Mouse (Mus musculus) olfactory bulb, adult 2 months (tissue): ENCODE measurements around the gene Il4. TPM values are rescaled to one million over a fixed set of nuclear protein-coding genes. Genes with fewer than 3 reads are reported as not detected.
A peak's percentile ranks its signal among the peaks of the same experiment; 100 is the strongest.

Experiments
- H3K27ac ChIP-seq: fragments of 200-500 bp; 2 replicates; pipeline ENCODE4 v1.5.1; 2012; ENCODE audit warnings: low read depth, low read length; ENCODE audit not compliant: insufficient read depth
- H3K4me1 ChIP-seq: fragments of 200-500 bp; 2 replicates; pipeline ENCODE4 v1.6.1; 2012; ENCODE audit warnings: low read length; ENCODE audit not compliant: control insufficient read depth, insufficient read depth
- H3K4me3 ChIP-seq: fragments of 200-500 bp; 2 replicates; pipeline ENCODE4 v1.5.1; 2012; ENCODE audit warnings: mild to moderate bottlenecking, low read depth, low read length, moderate library complexity; ENCODE audit not compliant: insufficient read depth
- CTCF ChIP-seq: fragments of 200-500 bp; IDR thresholded peaks from 2 replicates; pipeline ENCODE4 v1.5.1; 2012; ENCODE audit warnings: low read depth, mild to moderate bottlenecking, low read length, moderate library complexity; ENCODE audit not compliant: insufficient read depth
- POLR2A ChIP-seq: fragments of 200-500 bp; IDR thresholded peaks from 2 replicates; pipeline ENCODE4 v1.6.1; 2012; ENCODE audit warnings: mild to moderate bottlenecking, low read depth, low read length, moderate library complexity; ENCODE audit not compliant: insufficient read depth
- WGBS: fragments of 180-500 bp; shearing (Covaris S2); methylation state at CpG from one replicate; pipeline ENCODE4 v1.1.7; 2018; 5-methylcytosine and 5-hydroxymethylcytosine counted together
- polyA plus RNA-seq: library from polyadenylated mRNA; stranded (reverse); fragments of >200 nt; gene quantifications from 2 replicates; pipeline ENCODE4 v1.2.4, GENCODE M21; 2012; ENCODE audit warnings: low replicate concordance; ENCODE audit not compliant: missing spikeins, insufficient read depth, insufficient read length

Gene Il4
- polyA plus RNA-seq, 1 experiment: not detected

DNA sequence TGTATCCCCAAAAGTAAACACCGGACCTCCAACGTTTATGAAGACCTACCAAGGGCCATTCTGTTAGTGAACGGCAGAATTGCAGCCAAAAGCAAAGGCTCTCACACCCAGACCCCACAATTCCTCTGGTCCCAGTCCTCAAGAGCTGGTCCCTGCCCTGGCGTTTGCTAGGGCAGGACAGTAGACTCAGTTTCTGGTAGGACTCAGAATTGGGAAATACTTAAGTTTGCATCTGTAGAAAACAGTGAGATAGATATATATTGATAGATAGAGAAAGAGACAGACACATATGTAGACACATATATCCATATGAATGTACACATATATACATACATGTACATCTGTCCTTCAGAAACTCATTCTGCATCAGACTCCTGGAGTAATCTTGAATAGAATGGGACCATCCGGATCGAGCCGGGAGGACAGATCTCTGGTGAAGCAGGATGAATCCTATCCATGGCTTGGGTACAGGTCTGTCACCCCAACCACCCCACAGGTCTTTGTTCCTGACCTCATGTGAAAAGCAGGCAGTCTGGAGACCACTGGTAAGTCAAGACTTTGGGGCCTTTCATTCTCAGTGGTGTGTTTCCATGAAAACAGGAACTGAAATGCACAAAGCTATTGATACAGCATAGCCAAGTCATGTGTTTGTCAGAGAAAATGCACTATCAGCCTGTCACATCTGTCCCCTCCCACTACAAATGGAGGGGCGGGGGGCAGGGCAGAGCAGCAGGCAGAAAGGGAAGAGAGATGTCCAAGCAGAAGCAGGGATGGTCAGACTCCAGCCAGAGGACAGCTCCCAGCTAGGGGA, 1.5 kb downstream of the Il4 start:
- TF ChIP-seq CTCF: no peak
- no peak for TF ChIP-seq POLR2A
- Histone ChIP-seq H3K4me3 (no peak overlapping the region), H3K4me1 (no peaks in the 10 kb centered on the region), H3K27ac (no peak overlapping the region)
- WGBS: 84% methylated on average over 8 of the region's 8 CpGs

DNA sequence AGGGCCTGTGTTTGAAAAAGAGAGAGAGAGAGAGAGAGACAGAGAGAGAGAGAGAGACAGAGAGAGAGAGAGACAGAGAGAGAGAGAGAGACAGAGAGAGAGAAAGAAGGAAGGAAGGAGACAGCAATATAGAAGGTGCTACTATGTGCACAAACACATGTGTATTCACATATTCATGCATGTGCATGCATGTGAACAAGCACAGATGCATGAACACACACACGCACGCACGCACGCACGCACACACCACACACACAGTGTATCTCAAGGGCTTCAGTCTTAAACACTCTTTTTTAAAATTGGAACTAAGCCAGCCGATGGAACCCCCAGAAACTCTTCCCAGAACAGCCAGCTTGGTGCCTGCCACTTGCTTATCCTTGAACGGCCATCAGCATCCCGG, 2.9 kb downstream of the Il4 start:
- 94% methylated on average over 8 of the region's 8 CpGs for WGBS
- TF ChIP-seq CTCF (no peak), POLR2A (no peak)
- no peaks in the 10 kb centered on the region for H3K4me1 ChIP-seq
- H3K4me3 ChIP-seq: no peak overlapping the region
- no peak overlapping the region for H3K27ac ChIP-seq

DNA sequence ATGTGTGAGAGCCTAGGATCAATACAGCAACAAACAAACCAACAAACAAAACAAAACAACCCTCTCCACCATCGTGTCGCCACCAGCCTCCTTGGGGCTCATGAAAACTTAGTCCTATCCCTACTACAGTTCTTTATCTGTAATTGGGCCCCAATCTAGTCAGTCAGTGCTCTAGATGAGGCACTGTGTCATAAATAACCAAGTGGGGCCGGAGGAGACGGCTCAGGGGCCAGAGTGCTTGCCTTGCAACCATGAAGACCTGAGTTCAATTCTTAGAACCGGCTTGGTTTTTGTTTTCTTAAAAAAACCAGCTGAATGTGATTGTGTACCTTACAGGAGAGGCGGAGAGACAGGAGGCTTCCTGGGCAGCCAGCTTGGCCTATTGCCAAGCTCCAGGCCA, 3.3 kb downstream of the Il4 start:
- H3K4me3 ChIP-seq: no peak overlapping the region
- H3K4me1 ChIP-seq: no peaks in the 10 kb centered on the region
- TF ChIP-seq CTCF (no peak), POLR2A (no peak)
- no peak overlapping the region for H3K27ac ChIP-seq
- 58% methylated on average over 6 of the region's 6 CpGs for WGBS

DNA sequence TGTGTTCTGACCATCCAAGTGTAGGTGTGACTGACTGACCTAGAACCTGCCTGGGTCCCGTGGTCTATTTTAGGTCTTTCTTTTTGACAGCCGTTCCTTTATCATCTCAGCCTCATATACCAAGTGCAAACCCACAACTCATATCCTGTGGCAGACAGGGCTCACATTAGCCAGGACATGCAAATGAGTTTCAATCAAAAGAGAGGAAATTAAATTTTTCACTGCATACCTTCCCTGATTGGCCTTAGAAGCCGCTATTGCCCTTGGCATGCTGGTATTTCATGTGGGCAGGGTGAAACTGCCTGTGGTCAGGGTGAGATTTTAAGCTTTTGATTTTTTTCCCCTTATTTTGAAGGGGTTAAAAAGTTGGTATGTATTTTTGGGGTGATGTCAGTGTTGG, 8.8 kb downstream of the Il4 start:
- TF ChIP-seq CTCF (no peak), POLR2A (no peak)
- peaks cover 10% of the 10 kb centered on the region; the same call in 1 of the 2 replicates for H3K4me1 ChIP-seq
- WGBS: 88% methylated on average over 3 of the region's 3 CpGs
- no peak overlapping the region for H3K27ac ChIP-seq
- H3K4me3 ChIP-seq: no peak overlapping the region

DNA sequence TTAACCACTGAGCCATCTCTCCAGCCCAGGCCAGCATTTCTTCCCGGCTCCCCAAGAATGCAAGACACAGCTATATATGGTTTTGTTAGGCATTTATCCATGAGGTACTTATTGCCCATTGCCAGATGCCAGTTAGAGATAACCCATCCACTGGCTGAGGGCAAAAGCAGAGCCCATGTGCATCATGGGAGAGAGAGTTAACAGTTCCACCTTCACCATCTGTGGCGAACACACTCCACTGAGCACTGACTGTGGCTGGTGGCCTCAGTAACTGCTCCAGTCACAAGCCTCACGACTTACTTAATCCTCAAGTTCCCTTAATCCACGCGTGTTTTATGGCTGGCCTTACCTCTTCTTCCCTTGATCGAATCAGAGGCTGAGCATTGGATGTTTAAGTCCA, 9.2 kb downstream of the Il4 start:
- Histone ChIP-seq H3K4me3 (no peak overlapping the region), H3K4me1 (peaks cover 10% of the 10 kb centered on the region; the same call in 1 of the 2 replicates), H3K27ac (no peak overlapping the region)
- TF ChIP-seq POLR2A (no peak), CTCF (no peak)
- 86% methylated on average over 6 of the region's 6 CpGs for WGBS

DNA sequence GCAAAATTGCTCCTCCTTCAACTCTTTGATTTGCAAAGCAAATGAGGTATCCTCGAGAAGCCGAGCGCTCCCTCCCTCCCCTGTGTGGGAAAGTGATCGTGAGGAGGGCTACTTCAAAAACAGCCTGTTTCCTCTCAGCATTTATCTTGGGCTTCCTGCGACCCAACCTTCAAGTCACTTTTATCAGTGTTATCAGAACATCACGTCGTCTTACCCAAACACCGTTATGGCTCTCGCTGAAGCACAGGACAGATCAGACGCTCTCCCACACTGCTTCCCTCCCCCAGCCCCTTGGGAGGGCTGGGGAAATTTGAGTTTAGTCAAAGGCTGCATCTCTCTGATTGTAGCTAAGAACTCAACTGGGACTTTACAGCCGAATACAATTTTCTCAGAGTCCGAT, 12.9 kb downstream of the Il4 start:
- Histone ChIP-seq H3K4me3 (no peak overlapping the region), H3K27ac (no peak overlapping the region), H3K4me1 (peaks cover 10% of the 10 kb centered on the region; the same call in 1 of the 2 replicates)
- TF ChIP-seq CTCF: no peak
- TF ChIP-seq POLR2A: no peak
- WGBS: 22% methylated on average over 12 of the region's 12 CpGs

DNA sequence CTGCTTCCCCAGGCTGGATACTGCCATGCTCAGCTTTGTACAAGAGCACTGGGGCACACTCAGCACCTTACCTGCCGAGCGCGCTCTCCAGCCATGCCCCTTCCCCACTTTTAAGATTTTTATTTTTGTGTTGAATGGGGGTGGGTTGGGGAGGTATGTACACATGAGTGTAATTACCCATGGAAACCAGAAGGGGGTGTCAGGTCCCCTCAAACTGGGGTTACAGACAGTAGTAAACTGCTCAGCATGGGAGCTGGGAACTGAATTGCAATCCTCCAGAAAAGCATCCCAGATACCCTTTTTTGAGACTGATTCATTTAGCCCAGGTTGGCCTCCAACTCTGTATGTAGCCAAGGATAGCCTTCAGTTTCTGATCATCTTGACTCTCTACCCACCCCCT, 13.5 kb downstream of the Il4 start:
- Histone ChIP-seq H3K4me3 (no peak overlapping the region), H3K4me1 (peaks cover 10% of the 10 kb centered on the region; the same call in 1 of the 2 replicates), H3K27ac (no peak overlapping the region)
- WGBS: 95% methylated on average over 3 of the region's 3 CpGs
- TF ChIP-seq CTCF: no peak
- TF ChIP-seq POLR2A: no peak

DNA sequence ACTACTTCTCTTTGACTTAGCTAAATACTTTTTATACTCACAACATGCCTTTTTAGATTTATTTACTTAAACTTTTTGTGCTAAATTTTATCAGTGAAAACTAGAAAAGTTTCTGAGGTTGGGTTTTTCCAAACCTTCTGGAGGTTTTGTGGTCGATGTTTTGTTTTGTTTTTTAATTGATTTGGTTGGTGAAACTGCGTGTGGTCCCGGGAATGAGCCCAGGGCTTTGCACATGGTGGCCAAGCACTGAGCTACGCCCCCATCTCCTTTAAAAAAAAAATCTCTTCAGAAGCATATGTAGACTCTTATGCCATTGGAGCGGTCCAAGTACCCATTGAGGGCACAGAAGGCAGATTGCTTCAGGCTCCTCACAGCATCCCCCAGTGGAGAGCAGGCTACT, 27.4 kb downstream of the Il4 start:
- H3K4me3 ChIP-seq: no peak overlapping the region
- TF ChIP-seq CTCF (no peak), POLR2A (no peak)
- H3K27ac ChIP-seq: no peak overlapping the region
- 92% methylated on average over 5 of the region's 5 CpGs for WGBS
- no peaks in the 10 kb centered on the region for H3K4me1 ChIP-seq

DNA sequence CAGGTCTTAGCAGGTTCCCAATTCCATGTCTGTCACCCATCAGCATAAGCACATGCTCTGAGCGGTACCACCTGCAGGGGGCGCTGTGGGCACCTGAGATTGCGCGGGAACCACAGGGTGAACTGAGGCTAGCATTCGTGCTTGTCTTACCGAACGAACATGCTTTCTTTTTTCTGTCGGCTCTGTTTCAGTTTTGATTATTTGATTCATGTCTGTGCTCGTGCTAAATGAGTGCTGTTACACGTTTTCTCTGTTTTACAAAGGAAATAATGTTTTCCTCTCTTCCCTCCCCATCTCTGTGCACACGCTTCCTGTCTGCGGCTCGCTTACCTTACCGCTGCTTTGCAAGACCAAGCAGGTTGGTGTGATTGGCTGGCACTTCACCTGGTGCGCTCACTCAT, 28.1 kb downstream of the Il4 start:
- H3K27ac ChIP-seq: no peak overlapping the region
- whole genome bisulfite sequencing: 51% methylated on average over 15 of the region's 15 CpGs
- H3K4me1 ChIP-seq: no peaks in the 10 kb centered on the region
- no peak overlapping the region for H3K4me3 ChIP-seq
- TF ChIP-seq CTCF: peak; percentile 66; the same call in 1 of the 2 replicates
- no peak for TF ChIP-seq POLR2A
